Mouse (Mus musculus) lung, embryonic 16.5 days (tissue): ENCODE measurements around the gene Usp5. TPM values are rescaled to one million over a fixed set of nuclear protein-coding genes. Genes with fewer than 3 reads are reported as not detected.

ENCODE experiments used
- ATAC-seq: fragments of 200-750 bp; cut with Nextera tagmentation; 2 replicates; pipeline ENCODE4 v1.8.0; 2017; ENCODE audit warnings: low read depth, mild to moderate bottlenecking, moderate library complexity
- H3K27ac ChIP-seq: fragments of 300-500 bp; sonication (generic); 2 replicates; pipeline ENCODE4 v1.5.1; 2014; ENCODE audit warnings: mild to moderate bottlenecking, control low read depth, low read length
- H3K27me3 ChIP-seq: fragments of 300-500 bp; sonication (generic); 2 replicates; pipeline ENCODE4 v1.6.1; 2014; ENCODE audit warnings: low read depth, low read length, mixed read lengths; ENCODE audit not compliant: control insufficient read depth, insufficient read depth
- H3K36me3 ChIP-seq: fragments of 300-500 bp; sonication (generic); 2 replicates; pipeline ENCODE4 v1.6.1; 2014; ENCODE audit warnings: low read length; ENCODE audit not compliant: control insufficient read depth, insufficient read depth
- H3K4me1 ChIP-seq: fragments of 300-500 bp; sonication (generic); replicated peaks from 2 replicates; pipeline ENCODE4 v1.6.1; 2014; ENCODE audit warnings: low read length, mixed read lengths; ENCODE audit not compliant: control insufficient read depth, insufficient read depth
- H3K4me2 ChIP-seq: fragments of 300-500 bp; sonication (generic); 2 replicates; pipeline ENCODE4 v1.6.1; 2014; ENCODE audit warnings: low read depth, low read length, control low read depth
- H3K4me3 ChIP-seq: fragments of 300-500 bp; sonication (generic); 2 replicates; pipeline ENCODE4 v1.5.1; 2014; ENCODE audit warnings: mild to moderate bottlenecking, low read length, control low read depth
- H3K9ac ChIP-seq: fragments of 300-500 bp; sonication (generic); 2 replicates; pipeline ENCODE4 v1.6.1; 2014; ENCODE audit warnings: low read length, control low read depth
- H3K9me3 ChIP-seq: fragments of 300-500 bp; sonication (generic); 2 replicates; pipeline ENCODE4 v1.6.1; 2016; ENCODE audit warnings: low read length; ENCODE audit not compliant: control insufficient read depth
- WGBS: fragments of 180-500 bp; shearing (Covaris S2); extraction: QIAGEN DNeasy Blood & Tissue Kit; methylation state at CpG from one replicate; pipeline ENCODE4 v1.1.7; 2014; 5-methylcytosine and 5-hydroxymethylcytosine counted together
- polyA plus RNA-seq: library from polyadenylated mRNA; unstranded; fragments of >200 nt; fragmentation: Nextera tagmentation; extraction: Ambion mirVana; gene quantifications from 2 replicates; pipeline ENCODE4 v1.2.1, GENCODE M21; 2015

Gene Usp5
- polyA plus RNA-seq, 1 experiment from 2014 or later = 139 TPM

DNA sequence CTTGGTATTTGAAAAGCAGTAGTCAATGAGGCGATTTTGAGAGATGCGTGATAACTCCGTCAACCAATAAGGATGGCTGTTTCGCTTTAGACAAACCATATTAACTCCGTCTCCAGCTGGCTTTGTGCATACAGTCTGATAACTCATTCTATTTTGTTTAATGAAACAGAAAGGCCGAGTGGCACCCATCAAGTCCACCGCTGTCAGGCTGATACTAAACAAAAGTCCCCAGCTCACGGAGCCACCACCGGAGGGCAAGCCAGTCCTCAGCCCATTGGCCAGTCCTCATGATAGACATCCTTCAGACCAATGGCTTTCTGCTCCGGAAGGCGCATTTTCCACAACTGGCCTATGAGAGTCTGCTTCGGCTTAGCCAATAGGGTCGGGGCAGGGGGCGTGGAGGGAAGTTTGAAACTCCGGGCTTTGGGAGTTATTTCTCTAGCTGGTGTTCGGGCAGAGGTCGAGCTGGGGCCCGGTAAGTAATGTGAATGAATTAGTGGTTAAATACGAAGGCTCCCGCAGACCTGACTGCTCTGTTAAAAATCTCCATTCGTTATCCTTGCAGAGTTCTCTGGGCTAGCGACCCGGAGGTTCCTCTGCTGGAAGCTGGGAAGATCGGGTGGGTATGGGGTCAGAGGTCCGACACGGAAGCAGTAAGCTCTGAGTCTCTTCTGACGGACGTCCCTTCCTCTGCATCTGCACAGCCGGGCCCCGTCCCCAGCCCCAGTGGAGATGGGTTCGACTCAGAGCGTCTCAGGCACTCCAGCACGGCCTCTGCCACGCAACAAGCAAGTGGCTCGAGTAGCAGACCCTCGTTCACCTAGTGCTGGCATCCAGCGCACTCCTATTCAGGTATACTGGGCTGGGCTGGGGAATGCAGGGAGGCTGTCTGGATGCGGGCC lies 766 bp upstream of the Usp5 start:
- H3K4me2 ChIP-seq = peak overlapping the region; percentile 83
- H3K36me3 ChIP-seq = peaks cover 18% of the 10 kb centered on the region
- no peaks in the 10 kb centered on the region for H3K9me3 ChIP-seq
- H3K27me3 ChIP-seq = no peaks in the 10 kb centered on the region
- peak overlapping the region; percentile 92 for H3K27ac ChIP-seq
- H3K4me1 ChIP-seq = peaks cover 14% of the 10 kb centered on the region
- under 1% methylated on average over 38 of the region's 38 CpGs for WGBS
- ATAC-seq = peak; percentile 86
- H3K9ac ChIP-seq = peak overlapping the region; percentile 85
- H3K4me3 ChIP-seq = peak overlapping the region; percentile 76

DNA sequence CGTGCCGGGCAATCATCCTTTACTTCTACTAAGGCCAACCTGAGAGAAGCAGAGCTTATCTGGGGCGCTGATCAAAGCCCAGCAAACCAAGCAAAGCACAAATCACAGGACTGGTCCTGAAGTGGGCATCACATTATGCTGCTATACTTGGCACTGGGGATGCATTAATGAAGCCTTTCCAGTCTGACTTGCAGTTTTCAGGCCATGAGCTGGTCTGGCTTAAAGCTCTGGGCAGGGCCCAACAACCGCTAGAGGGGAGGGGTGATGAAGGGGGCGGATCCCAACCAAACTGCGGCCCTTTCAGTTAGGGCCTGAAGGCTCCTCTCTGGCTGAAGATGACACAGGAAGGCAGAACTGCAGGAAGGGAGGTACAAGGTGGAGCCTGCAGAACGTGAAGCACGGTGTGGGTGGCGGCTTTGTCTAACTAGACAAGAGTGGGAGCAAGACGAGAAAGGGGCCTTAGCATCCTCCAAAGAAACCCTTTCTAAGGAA lies 1.1 kb downstream of the Usp5 start:
- 18% methylated on average over 10 of the region's 10 CpGs for WGBS
- no peak for ATAC-seq
- Histone ChIP-seq H3K9me3 (no peaks in the 10 kb centered on the region), H3K9ac (peak overlapping the region; percentile 57), H3K27me3 (no peaks in the 10 kb centered on the region), H3K4me1 (peaks cover 14% of the 10 kb centered on the region), H3K4me2 (peak overlapping the region; percentile 68), H3K27ac (peak overlapping the region; percentile 27; the same call in 1 of the 2 replicates), H3K36me3 (peaks cover 22% of the 10 kb centered on the region), H3K4me3 (peak overlapping the region; percentile 76)

DNA sequence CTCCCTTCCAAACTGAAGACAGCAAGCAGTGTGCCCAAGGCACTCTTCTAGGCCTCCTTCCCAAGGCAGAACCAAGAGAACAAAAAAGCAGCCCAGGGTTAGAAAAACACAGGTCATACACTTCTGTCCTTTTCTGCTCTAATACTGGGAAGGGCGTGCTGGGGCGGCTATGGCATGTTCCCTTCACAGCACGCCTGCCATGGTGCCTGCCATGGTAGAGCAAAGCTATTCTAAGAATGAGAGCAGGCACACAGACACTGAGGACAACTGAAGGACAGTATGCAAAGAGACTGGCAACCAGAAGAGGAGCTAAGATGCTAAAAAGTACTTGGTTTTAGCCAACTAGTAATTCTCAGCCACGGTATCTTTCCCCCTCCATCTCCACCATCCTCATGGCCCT lies 7.2 kb downstream of the Usp5 start:
- 92% methylated on average over 4 of the region's 4 CpGs for WGBS
- H3K27me3 ChIP-seq = no peaks in the 10 kb centered on the region
- no peak overlapping the region for H3K9ac ChIP-seq
- H3K36me3 ChIP-seq = peaks cover 62% of the 10 kb centered on the region
- ATAC-seq = no peak
- H3K4me2 ChIP-seq = no peak overlapping the region
- no peak overlapping the region for H3K4me3 ChIP-seq
- H3K9me3 ChIP-seq = no peaks in the 10 kb centered on the region
- H3K27ac ChIP-seq = no peak overlapping the region
- H3K4me1 ChIP-seq = no peaks in the 10 kb centered on the region

DNA sequence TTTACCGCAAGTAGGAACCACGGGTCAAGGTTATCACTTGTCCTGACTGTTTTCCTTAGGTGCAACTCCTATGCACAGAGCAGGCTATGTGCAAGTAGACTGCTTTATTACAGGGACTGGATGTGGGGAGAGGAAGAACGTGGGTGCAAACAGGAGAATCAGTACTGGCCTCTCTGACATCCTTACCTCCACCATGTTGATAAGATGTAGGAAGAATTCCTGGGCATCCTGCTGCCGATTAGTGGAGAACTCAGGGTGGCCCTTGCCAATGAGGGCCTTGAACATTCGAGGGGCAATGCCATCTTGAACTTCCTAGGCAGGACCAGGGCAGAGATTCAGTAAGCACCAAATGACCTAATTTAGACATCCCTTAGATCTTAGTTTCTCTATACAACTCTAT lies 8.4 kb downstream of the Usp5 start:
- no peak for ATAC-seq
- Histone ChIP-seq H3K27me3 (no peaks in the 10 kb centered on the region), H3K4me2 (no peak overlapping the region), H3K4me3 (no peak overlapping the region), H3K9ac (no peak overlapping the region), H3K27ac (no peak overlapping the region), H3K36me3 (peaks cover 65% of the 10 kb centered on the region), H3K4me1 (no peaks in the 10 kb centered on the region), H3K9me3 (no peaks in the 10 kb centered on the region)
- WGBS = 89% methylated on average over 5 of the region's 5 CpGs

DNA sequence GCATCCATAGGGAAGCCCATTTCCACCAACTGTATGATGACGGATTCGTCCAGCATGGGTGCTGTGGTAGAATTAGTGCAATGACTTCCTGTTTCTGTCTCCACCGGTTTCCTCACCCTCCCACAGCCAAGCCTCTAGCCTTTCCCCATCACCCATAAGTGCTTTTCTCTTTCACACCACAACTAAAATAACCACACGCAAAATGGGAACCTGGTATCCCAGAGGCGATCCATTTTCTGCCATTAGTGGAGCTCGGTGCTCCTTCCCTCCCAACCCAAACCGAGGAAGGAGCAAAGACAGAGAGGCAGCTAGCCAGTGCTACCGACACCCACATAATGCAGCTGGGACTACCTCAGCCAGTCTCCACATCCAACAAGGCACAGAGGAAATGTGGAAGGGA lies 11.3 kb downstream of the Usp5 start:
- no peak for ATAC-seq
- Histone ChIP-seq H3K36me3 (peaks cover 50% of the 10 kb centered on the region), H3K4me3 (no peak overlapping the region), H3K9me3 (no peaks in the 10 kb centered on the region), H3K4me2 (no peak overlapping the region), H3K27ac (no peak overlapping the region), H3K9ac (no peak overlapping the region), H3K27me3 (no peaks in the 10 kb centered on the region), H3K4me1 (peaks cover 11% of the 10 kb centered on the region)
- WGBS = 86% methylated on average over 8 of the region's 8 CpGs

DNA sequence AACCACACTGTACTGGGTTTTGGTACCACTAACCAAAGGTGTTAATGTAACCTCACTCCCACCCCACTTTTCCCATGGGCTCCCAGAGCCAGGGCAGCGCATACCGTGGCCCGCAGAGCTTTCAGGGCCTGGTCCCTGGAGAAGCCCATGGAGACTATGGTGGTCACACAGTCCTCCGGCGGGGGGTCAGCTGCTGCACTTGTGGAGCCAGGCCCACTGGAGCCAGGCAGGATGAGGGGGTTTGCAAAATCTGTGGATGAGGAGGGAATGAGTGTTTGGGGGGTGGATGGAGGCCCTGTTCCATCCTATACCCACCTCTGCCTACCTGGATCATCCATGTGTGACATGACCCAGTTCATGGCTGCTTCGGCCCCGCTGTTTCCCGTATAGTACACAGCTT lies 11.7 kb downstream of the Usp5 start:
- H3K27me3 ChIP-seq = no peaks in the 10 kb centered on the region
- no peak overlapping the region for H3K4me3 ChIP-seq
- H3K27ac ChIP-seq = no peak overlapping the region
- WGBS = 91% methylated on average over 8 of the region's 8 CpGs
- ATAC-seq = no peak
- peaks cover 15% of the 10 kb centered on the region for H3K4me1 ChIP-seq
- no peaks in the 10 kb centered on the region for H3K9me3 ChIP-seq
- no peak overlapping the region for H3K9ac ChIP-seq
- no peak overlapping the region for H3K4me2 ChIP-seq
- H3K36me3 ChIP-seq = peaks cover 47% of the 10 kb centered on the region

DNA sequence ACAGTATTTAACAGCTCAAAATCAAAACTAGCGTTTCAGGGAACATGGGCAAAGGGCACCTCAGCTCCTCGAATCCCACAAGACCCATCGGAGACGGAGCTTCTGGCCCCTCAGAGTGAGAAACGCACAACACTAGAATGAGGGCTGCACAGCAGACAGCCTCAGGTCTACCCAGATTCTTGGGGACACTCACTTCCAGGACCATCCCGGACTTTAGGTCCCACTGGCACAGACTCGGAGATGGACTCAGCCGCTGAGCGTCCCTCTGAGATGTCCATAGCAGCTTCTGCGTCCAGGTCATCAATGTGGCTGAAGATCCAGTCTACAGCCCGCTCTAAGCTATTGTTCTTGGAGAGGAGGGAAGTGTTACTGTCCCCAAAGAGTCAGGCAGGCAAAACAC lies 12.2 kb downstream of the Usp5 start:
- Histone ChIP-seq H3K36me3 (peaks cover 47% of the 10 kb centered on the region), H3K27ac (no peak overlapping the region), H3K4me1 (peaks cover 19% of the 10 kb centered on the region), H3K4me3 (no peak overlapping the region), H3K9ac (no peak overlapping the region), H3K4me2 (no peak overlapping the region), H3K9me3 (no peaks in the 10 kb centered on the region), H3K27me3 (no peaks in the 10 kb centered on the region)
- no peak for ATAC-seq
- WGBS = 90% methylated on average over 11 of the region's 11 CpGs

DNA sequence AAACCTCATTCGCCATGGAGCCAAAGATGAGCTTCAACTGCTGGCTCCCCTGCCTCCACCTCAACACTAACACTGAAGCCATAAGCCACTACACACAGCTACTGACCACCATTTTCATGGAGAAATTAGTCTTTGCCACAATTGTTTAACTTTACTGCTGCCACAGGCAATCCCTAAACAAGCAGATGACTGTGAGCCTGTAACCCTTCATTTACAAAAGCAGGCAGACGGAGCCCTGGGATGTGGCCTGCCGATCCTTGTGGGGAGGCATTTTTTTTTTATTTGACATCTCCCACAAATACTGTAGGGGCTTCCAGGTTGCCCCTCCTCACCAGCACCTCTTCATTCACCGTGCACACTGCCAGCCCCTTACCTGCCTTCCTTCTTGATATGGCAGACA lies 12.7 kb downstream of the Usp5 start:
- no peaks in the 10 kb centered on the region for H3K9me3 ChIP-seq
- no peaks in the 10 kb centered on the region for H3K27me3 ChIP-seq
- H3K27ac ChIP-seq = no peak overlapping the region
- H3K4me2 ChIP-seq = no peak overlapping the region
- no peak for ATAC-seq
- H3K4me3 ChIP-seq = no peak overlapping the region
- WGBS = 77% methylated on average over 4 of the region's 4 CpGs
- H3K4me1 ChIP-seq = peaks cover 22% of the 10 kb centered on the region
- no peak overlapping the region for H3K9ac ChIP-seq
- H3K36me3 ChIP-seq = peaks cover 52% of the 10 kb centered on the region

DNA sequence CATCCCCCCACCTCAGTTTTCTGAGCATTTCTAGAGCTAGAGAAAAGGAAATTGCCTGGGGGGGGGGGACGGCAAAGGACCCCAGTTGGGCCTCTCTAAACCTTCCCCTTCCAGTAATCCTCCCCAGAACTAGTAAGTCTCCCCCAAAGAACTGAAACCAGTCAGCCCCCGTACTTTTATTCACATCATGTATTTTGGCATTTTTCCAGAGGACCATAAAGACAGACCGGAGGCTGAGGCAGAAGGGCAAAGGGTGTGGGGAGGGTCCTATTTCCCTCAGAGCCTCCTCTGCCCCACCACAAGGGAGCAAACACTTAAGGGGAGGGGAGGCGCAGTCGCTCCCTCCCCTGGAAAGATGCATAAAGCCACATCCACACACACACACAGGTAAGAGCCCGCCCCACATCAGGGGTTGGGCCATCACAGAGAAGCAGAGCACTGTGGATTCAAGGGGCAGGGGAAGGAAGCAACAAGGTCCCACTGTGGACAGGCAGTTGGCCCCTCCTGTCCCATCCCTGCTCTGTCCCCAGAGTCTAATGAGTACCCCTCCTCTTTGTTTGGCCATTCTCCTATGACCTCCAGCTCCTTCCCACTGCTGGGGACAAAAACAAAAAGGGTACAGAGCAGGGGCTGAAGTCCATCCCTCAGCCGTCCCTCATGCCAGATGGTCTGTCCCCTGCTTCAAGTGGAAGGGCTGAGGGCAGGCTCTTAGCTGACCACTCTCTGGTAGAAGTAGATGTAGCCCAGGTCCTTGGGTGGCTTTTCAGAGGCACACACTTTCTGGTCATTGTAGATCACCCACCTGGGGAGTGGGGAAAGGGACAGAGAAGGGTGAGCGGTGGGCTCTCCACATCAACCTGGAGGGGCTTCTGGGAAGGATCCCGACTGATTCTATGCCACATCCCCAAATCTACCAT lies 14.2 kb downstream of the Usp5 start:
- Histone ChIP-seq H3K27me3 (no peaks in the 10 kb centered on the region), H3K4me3 (no peak overlapping the region), H3K27ac (no peak overlapping the region), H3K9ac (no peak overlapping the region), H3K4me2 (no peak overlapping the region), H3K4me1 (peaks cover 26% of the 10 kb centered on the region), H3K9me3 (no peaks in the 10 kb centered on the region), H3K36me3 (peaks cover 43% of the 10 kb centered on the region)
- 62% methylated on average over 9 of the region's 9 CpGs for WGBS
- no peak for ATAC-seq
